Mouse (Mus musculus) liver, postnatal 0 days (tissue): Measurements from ENCODE around the gene Tigit.

ENCODE experiments used
- CTCF ChIP-seq: sonication (generic); IDR thresholded peaks from 2 replicates; pipeline ENCODE4 v1.5.1; 2016; ENCODE audit warnings: antibody characterized with exemption, low read depth
- EP300 ChIP-seq: IDR thresholded peaks from 2 replicates; pipeline ENCODE4 v1.6.1; 2016; ENCODE audit warnings: antibody characterized with exemption, low read depth, mild to moderate bottlenecking

DNA sequence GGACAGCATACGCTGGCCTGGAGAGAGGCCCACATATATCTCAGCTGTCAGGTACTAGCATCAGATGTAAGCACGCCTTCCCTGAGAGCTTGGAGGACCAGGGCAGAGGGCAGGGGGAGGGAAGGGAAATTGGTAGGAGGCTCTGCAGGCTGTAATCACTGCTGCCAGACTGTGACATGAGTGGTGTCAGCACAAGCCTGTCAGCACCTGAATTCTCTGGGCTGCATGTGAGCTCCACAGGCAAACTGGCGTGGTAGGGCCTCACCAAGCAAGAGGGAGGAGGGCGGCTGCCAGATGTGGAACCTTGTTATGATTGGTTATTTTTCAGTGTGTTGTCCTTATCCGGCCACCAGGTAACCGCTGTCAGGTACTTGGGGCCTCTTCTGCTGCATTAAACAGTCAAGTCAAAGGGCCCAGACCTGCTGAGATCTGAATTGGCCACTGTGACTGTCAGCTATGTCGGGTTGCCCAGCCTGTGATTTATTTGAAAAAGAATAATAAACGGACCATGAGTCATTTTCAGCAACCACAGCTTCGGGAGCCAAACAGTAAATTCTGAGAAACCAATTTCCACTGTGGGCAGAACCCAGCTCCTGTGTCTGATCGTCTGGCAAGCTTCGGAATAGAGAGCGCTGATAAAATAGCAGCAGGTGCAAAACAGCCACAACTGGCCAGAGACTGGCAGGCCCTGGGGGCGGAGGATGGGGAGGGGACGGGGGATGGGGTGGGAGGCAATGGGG is 38.0 kb upstream of the Tigit start:
- TF ChIP-seq CTCF (no peak), EP300 (no peak)
